ENCODE assay signal across 10 mouse cellular contexts in genomic region chr6:97305010-97305409, GRCm38 (mm10). TPM values are rescaled to one million over a fixed set of nuclear protein-coding genes. Genes with fewer than 3 reads are reported as not detected.
DNase-seq lines count a peak whose midpoint lies in the region; ATAC-seq lines count a peak whose summit lies in the region.
"Had no signal": no experiment of that assay in that cellular context is flagged by ENCODE, and none has a peak within 500 bp of the region (broad histone marks: within the 10 kb centered on the region; RNA-seq: fewer than 3 reads in every experiment).

No protein-coding gene starts in this region.

- H3K36me3 ChIP-seq in hindbrain, embryonic 13.5 days, result peaks cover 43% of the 10 kb centered on the region
- peaks cover 8% of the 10 kb centered on the region for H3K36me3 ChIP-seq in hindbrain, embryonic 16.5 days (ENCODE audit: control insufficient read depth, insufficient read depth, low read length)

- H3K4me3 ChIP-seq in hindbrain, embryonic 13.5 days, result no peak overlapping the region
- H3K4me3 ChIP-seq in hindbrain, embryonic 16.5 days (ENCODE audit: low read length), result no peak overlapping the region

- peak; percentile 14 to 28 for DNase-seq in right cerebral cortex, adult 2 months (ENCODE audit: low spot score in 2 of 2)
- DNase-seq in right cerebral cortex, adult 18-20 months, result no peak
- peak; percentile 67 to 68 for DNase-seq in cerebellum, postnatal 25 days
- DNase-seq in spleen, postnatal 36 days (ENCODE audit: low spot score in 2 of 2), result no peak
- no peak for DNase-seq in adrenal gland, postnatal 36 days
- DNase-seq: adrenal gland, postnatal 10 days had no signal

- H3K9me3 ChIP-seq in hindbrain, embryonic 13.5 days, result no peaks in the 10 kb centered on the region
- no peaks in the 10 kb centered on the region for H3K9me3 ChIP-seq in hindbrain, embryonic 16.5 days (ENCODE audit: control insufficient read depth, low read length)

- H3K27ac ChIP-seq in hindbrain, embryonic 13.5 days, result peak overlapping the region; percentile 30; the same call in 1 of the 2 replicates
- H3K27ac ChIP-seq in hindbrain, embryonic 16.5 days (ENCODE audit: low read depth, low read length), result no peak overlapping the region

- WGBS in hindbrain, embryonic 13.5 days, result 70% methylated on average over 11 of the region's 11 CpGs
- WGBS in hindbrain, embryonic 16.5 days, result 55% methylated on average over 11 of the region's 11 CpGs

- H3K9ac ChIP-seq in hindbrain, embryonic 13.5 days, result no peak overlapping the region
- H3K9ac ChIP-seq in hindbrain, embryonic 16.5 days (ENCODE audit: low read depth, low read length), result no peak overlapping the region

- no peaks in the 10 kb centered on the region for H3K27me3 ChIP-seq in hindbrain, embryonic 13.5 days
- no peaks in the 10 kb centered on the region for H3K27me3 ChIP-seq in hindbrain, embryonic 16.5 days (replicated peaks; ENCODE audit: control insufficient read depth, insufficient read depth, low read length)

- H3K4me2 ChIP-seq in hindbrain, embryonic 13.5 days, result no peak overlapping the region
- no peak overlapping the region for H3K4me2 ChIP-seq in hindbrain, embryonic 16.5 days (ENCODE audit: low read length)

- H3K4me1 ChIP-seq in hindbrain, embryonic 13.5 days (replicated peaks), result peaks cover 22% of the 10 kb centered on the region; the same call in 1 of the 2 replicates
- no peaks in the 10 kb centered on the region for H3K4me1 ChIP-seq in hindbrain, embryonic 16.5 days (ENCODE audit: control insufficient read depth, insufficient read depth, low read depth, low read length)

- no peak for ATAC-seq in hindbrain, embryonic 13.5 days (ENCODE audit: low FRiP score)
- ATAC-seq in hindbrain, embryonic 16.5 days, result no peak

RNA-seq across cellular contexts. Expression of gene Lmod3, which starts 52.5 kb away (rescaled TPM):
- 0.08 and 0.17 TPM in 2 replicates for polyA plus RNA-seq in hindbrain, embryonic 13.5 days (2015; fragmentation: Nextera tagmentation; extraction: Ambion mirVana)
- 0.76 TPM in 1 of 2 replicates, not detected in the other for polyA plus RNA-seq in hindbrain, embryonic 16.5 days (2015; fragmentation: Nextera tagmentation; extraction: Ambion mirVana)
- total RNA-seq in adrenal gland, postnatal 36 days (2021), result not detected
- total RNA-seq: layer of hippocampus, adult 18-20 months; MEL had no signal

Comparison
In these comparisons a context has a peak if more than half of its experiments do, and no peak if none do; other contexts are left out.
1. DNase-seq: peak in right cerebral cortex, adult 2 months (2 of 2) and cerebellum, postnatal 25 days (2 of 2); none in right cerebral cortex, adult 18-20 months (single experiment), spleen, postnatal 36 days (0 of 2) and adrenal gland, postnatal 36 days (0 of 2).